Mouse (Mus musculus) limb, embryonic 14.5 days (tissue): ENCODE data around the gene Sepsecs. TPM values are rescaled to one million over a fixed set of nuclear protein-coding genes. Genes with fewer than 3 reads are reported as not detected.

ENCODE experiments used
- ATAC-seq: fragments of 200-750 bp; cut with Nextera tagmentation; 2 replicates; pipeline ENCODE4 v1.8.0; 2017; ENCODE audit warnings: low read depth, moderate number of reproducible peaks, moderate TSS enrichment; ENCODE audit not compliant: low FRiP score
- DNase-seq: peaks from one replicate; pipeline ENCODE4 v3.0.0-alpha.2; 2015; ENCODE audit warnings: low spot score
- H3K27ac ChIP-seq: fragments of 300-500 bp; sonication (generic); replicated peaks from 2 replicates; pipeline ENCODE4 v1.5.1; 2014; ENCODE audit warnings: low read depth, mild to moderate bottlenecking, low read length, moderate library complexity, mixed read lengths
- H3K27me3 ChIP-seq: fragments of 300-500 bp; sonication (generic); 2 replicates; pipeline ENCODE4 v1.6.1; 2014; ENCODE audit warnings: low read length, mixed read lengths; ENCODE audit not compliant: control insufficient read depth, insufficient read depth
- H3K36me3 ChIP-seq: fragments of 300-500 bp; sonication (generic); 2 replicates; pipeline ENCODE4 v1.6.1; 2014; ENCODE audit warnings: mild to moderate bottlenecking, low read length, moderate library complexity, mixed read lengths; ENCODE audit not compliant: control insufficient read depth, insufficient read depth
- H3K4me1 ChIP-seq: fragments of 300-500 bp; sonication (generic); 2 replicates; pipeline ENCODE4 v1.6.1; 2014; ENCODE audit warnings: antibody characterized with exemption, low read length, mixed read lengths; ENCODE audit not compliant: control insufficient read depth, insufficient read depth
- H3K4me2 ChIP-seq: fragments of 300-500 bp; sonication (generic); replicated peaks from 2 replicates; pipeline ENCODE4 v1.6.1; 2014; ENCODE audit warnings: low read depth, mild to moderate bottlenecking, low read length, moderate library complexity; ENCODE audit not compliant: severe bottlenecking
- H3K4me3 ChIP-seq: fragments of 300-500 bp; sonication (generic); replicated peaks from 2 replicates; pipeline ENCODE4 v1.5.1; 2014; ENCODE audit warnings: low read length
- H3K9ac ChIP-seq: fragments of 300-500 bp; sonication (generic); 2 replicates; pipeline ENCODE4 v1.6.1; 2014; ENCODE audit warnings: mild to moderate bottlenecking, low read depth, low read length, moderate library complexity; ENCODE audit not compliant: severe bottlenecking
- H3K9me3 ChIP-seq: fragments of 300-500 bp; sonication (generic); 2 replicates; pipeline ENCODE4 v1.6.1; 2016; ENCODE audit warnings: low read length; ENCODE audit not compliant: control insufficient read depth
- POLR2A ChIP-seq: fragments of 200-500 bp; IDR thresholded peaks from 2 replicates; pipeline ENCODE4 v1.8.0; 2012; ENCODE audit warnings: inconsistent platforms, mild to moderate bottlenecking, moderate library complexity, borderline replicate concordance; ENCODE audit not compliant: insufficient read depth, insufficient read length; ENCODE audit errors: extremely low read depth
- WGBS: fragments of 180-500 bp; shearing (Covaris S2); extraction: QIAGEN DNeasy Blood & Tissue Kit; methylation state at CpG from one replicate; pipeline ENCODE4 v1.1.7; 2014; 5-methylcytosine and 5-hydroxymethylcytosine counted together
- polyA plus RNA-seq, 2 experiments: library from polyadenylated mRNA; depleted of rRNA in 1 of 2; stranded (reverse) in 1 of 2; unstranded in 1 of 2; fragments of >200 nt; fragmentation: Nextera tagmentation in 1 of 2; extraction: Ambion mirVana in 1 of 2; gene quantifications; 2 replicates each; pipeline versions ENCODE4 v1.2.1 to v1.2.3; 2012 to 2014

Gene Sepsecs
- polyA plus RNA-seq, 2 experiments, result 8.0 to 9.5 TPM

DNA sequence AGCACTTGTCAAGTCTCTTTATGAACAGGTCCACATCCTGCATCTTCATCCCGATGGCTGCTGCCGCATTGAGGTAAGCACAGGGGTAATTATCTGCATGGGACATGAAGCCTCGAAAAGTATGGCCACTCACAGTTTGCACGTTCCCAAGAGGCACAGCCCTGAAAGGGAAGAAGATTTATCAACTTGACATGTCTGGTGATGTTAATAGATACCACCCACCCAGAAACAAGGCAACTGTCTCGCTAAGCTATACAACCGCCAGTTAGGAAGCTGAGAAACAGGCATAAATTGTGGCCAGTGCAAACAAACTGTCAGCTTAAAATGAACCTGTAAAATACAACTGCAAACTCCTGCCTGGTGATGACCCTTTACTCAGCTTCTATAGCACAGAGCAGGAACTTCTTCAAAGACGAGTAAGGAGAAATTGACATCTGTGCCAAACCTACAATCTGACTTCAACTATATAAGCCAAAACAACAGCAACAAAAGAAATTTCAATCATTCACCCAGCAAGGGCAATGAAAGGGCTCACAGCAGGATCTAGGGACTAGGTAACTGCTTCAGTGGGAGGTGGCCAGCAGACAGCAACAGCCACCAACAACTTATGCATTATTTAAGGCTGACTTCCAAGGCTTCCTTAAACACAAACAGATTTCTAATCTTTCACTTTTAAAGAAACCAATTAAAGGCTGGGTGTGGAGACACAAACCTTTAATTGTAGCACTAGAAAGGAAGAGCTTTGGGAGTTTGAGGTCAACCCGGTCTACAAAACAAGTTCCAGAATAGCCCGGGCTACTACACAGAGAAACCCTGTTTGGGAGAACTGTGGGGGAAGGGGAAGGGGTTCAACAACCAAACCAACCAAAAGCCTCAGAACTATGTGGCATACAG is 25.3 kb downstream of the Sepsecs start:
- no peak overlapping the region for H3K9ac ChIP-seq
- H3K4me2 ChIP-seq, result no peak overlapping the region
- TF ChIP-seq POLR2A, result no peak
- no peaks in the 10 kb centered on the region for H3K27me3 ChIP-seq
- 42% methylated on average over 9 of the region's 9 CpGs for WGBS
- no peaks in the 10 kb centered on the region for H3K4me1 ChIP-seq
- ATAC-seq (no peak), DNase-seq (no peak)
- no peaks in the 10 kb centered on the region for H3K9me3 ChIP-seq
- peaks cover 38% of the 10 kb centered on the region for H3K36me3 ChIP-seq
- H3K27ac ChIP-seq, result no peak overlapping the region
- H3K4me3 ChIP-seq, result no peak overlapping the region

GRCm38 (mm10) chr5:52641736-52642135 is 27.8 kb downstream of the Sepsecs start:
- WGBS, result 91% methylated on average over 6 of the region's 6 CpGs

GRCm38 (mm10) chr5:52638916-52639315 is 30.6 kb downstream of the Sepsecs start:
- no peak for TF ChIP-seq POLR2A
- no peak overlapping the region for H3K9ac ChIP-seq
- peaks cover 17% of the 10 kb centered on the region for H3K36me3 ChIP-seq
- 74% methylated on average over 8 of the region's 8 CpGs for whole genome bisulfite sequencing
- H3K4me3 ChIP-seq, result no peak overlapping the region
- no peak overlapping the region for H3K27ac ChIP-seq
- no peaks in the 10 kb centered on the region for H3K9me3 ChIP-seq
- H3K4me2 ChIP-seq, result no peak overlapping the region
- no peak for ATAC-seq
- H3K4me1 ChIP-seq, result no peaks in the 10 kb centered on the region
- H3K27me3 ChIP-seq, result no peaks in the 10 kb centered on the region
- DNase-seq, result no peak

More at GRCm38 (mm10) chr5:52641736-52642135, 27.8 kb downstream of the Sepsecs start:
- Histone ChIP-seq H3K36me3 (peaks cover 34% of the 10 kb centered on the region), H3K27me3 (no peaks in the 10 kb centered on the region), H3K4me1 (no peaks in the 10 kb centered on the region), H3K4me2 (no peak overlapping the region), H3K27ac (no peak overlapping the region), H3K4me3 (no peak overlapping the region), H3K9ac (no peak overlapping the region), H3K9me3 (no peaks in the 10 kb centered on the region)
- ATAC-seq (no peak), DNase-seq (no peak)
- no peak for TF ChIP-seq POLR2A

DNA sequence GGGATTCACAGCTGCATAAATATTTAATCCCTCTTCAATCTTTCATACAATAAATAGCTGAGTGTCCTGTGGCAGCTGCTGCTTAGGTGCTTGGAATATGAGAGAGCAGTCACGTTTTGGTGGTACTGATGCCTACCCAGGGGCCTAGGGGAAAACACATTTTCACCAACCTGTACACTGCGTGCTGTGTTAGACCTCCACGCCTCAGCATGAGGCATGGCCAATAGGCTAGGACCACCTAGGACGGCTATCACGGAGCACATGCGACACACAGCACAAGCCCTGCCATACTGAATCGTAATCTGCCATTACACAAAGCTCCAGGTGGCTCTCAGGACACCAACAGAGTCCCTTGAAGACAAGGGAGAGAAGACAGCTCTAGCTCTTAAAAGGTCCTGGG is 31.5 kb downstream of the Sepsecs start:
- no peaks in the 10 kb centered on the region for H3K27me3 ChIP-seq
- no peak for TF ChIP-seq POLR2A
- ATAC-seq, result no peak
- no peaks in the 10 kb centered on the region for H3K9me3 ChIP-seq
- no peak overlapping the region for H3K27ac ChIP-seq
- no peak overlapping the region for H3K4me2 ChIP-seq
- WGBS, result 77% methylated on average over 7 of the region's 7 CpGs
- H3K36me3 ChIP-seq, result peaks cover 9% of the 10 kb centered on the region
- no peak for DNase-seq
- no peak overlapping the region for H3K4me3 ChIP-seq
- H3K4me1 ChIP-seq, result no peaks in the 10 kb centered on the region
- no peak overlapping the region for H3K9ac ChIP-seq

GRCm38 (mm10) chr5:52636923-52637322 is 32.6 kb downstream of the Sepsecs start:
- 89% methylated on average over 6 of the region's 6 CpGs for whole genome bisulfite sequencing
- no peaks in the 10 kb centered on the region for H3K4me1 ChIP-seq
- no peak overlapping the region for H3K4me2 ChIP-seq
- no peaks in the 10 kb centered on the region for H3K36me3 ChIP-seq
- no peak overlapping the region for H3K27ac ChIP-seq
- TF ChIP-seq POLR2A, result no peak
- no peak for DNase-seq
- H3K27me3 ChIP-seq, result no peaks in the 10 kb centered on the region
- H3K9me3 ChIP-seq, result no peaks in the 10 kb centered on the region
- no peak overlapping the region for H3K9ac ChIP-seq
- H3K4me3 ChIP-seq, result no peak overlapping the region
- no peak for ATAC-seq
